Mouse (Mus musculus): ENCODE data around the gene Dnaic1. TPM values are rescaled to one million over a fixed set of nuclear protein-coding genes. Genes with fewer than 3 reads are reported as not detected.

Dnaic1 gene
- total and polyA plus RNA-seq, 3 experiments = 0.34 to 4.1 (median 0.89) TPM

GRCm38 (mm10) chr4:41663614-41664013 is 94.0 kb downstream of the Dnaic1 start:
- Histone ChIP-seq H3K27ac (ENCODE audit: insufficient read depth, low read depth) (no peak overlapping the region), H3K4me2 (ENCODE audit: insufficient read depth, low read depth, poor library complexity, severe bottlenecking) (no peak overlapping the region), H3K9me3 (replicated peaks; ENCODE audit: low read length) (no peaks in the 10 kb centered on the region), H3K4me1 (ENCODE audit: control insufficient read depth in 1 of 2, insufficient read depth in 2 of 2) (peaks cover 7% of the 10 kb centered on the region in 2 experiments), H3K9ac (ENCODE audit: insufficient read depth, low read depth) (no peak overlapping the region), H3K36me3 (replicated peaks in 1 of 2; ENCODE audit: control insufficient read depth in 1 of 2, insufficient read depth in 1 of 2, low read length in 1 of 2) (no peaks in the 10 kb centered on the region), H3K27me3 (replicated peaks) (peaks cover 96% of the 10 kb centered on the region), H3K79me2 (replicated peaks; ENCODE audit: control insufficient read depth, extremely low read depth, insufficient read depth, poor library complexity, severe bottlenecking) (no peaks in the 10 kb centered on the region), H3K4me3 (replicated peaks in 1 of 3; ENCODE audit: low read depth in 2 of 3, low read length in 2 of 3, poor library complexity in 1 of 3) (no peak overlapping the region)
- dilution Hi-C loops (cut with MboI; ENCODE audit: extremely low pct_ligation_motif_present, extremely low pct_unique_long_range_greater_than_20kb, low sequenced_read_pairs) (no loop called here), in situ Hi-C loops (cut with MboI; ENCODE audit: low pct_ligation_motif_present, low pct_unique_long_range_greater_than_20kb, low sequenced_read_pairs) (no loop called here)
- no peak for DNase-seq (ENCODE audit: extremely low read depth)
- no peak for TF ChIP-seq POLR2AphosphoS2 (IDR thresholded peaks at IDR 0.05; ENCODE audit: low read depth, low read length)
- TF ChIP-seq MAFK (IDR thresholded peaks at IDR 0.05; ENCODE audit: insufficient replicate concordance, low read length) = no peak
- no peak for TF ChIP-seq MYC (IDR thresholded peaks at IDR 0.05; ENCODE audit: low read depth, low read length)
- TF ChIP-seq GABPA (IDR thresholded peaks at IDR 0.05; ENCODE audit: insufficient replicate concordance, low read depth, low read length) = no peak
- no peak for TF ChIP-seq CTCF (conservative IDR thresholded peaks at IDR 0.05 in 1 of 2, IDR thresholded peaks at IDR 0.05 in 1 of 2; ENCODE audit: low read depth in 2 of 2, low read length in 2 of 2)
- TF ChIP-seq CHD1 (IDR thresholded peaks at IDR 0.05; ENCODE audit: low read depth, low read length) = no peak
- no peak for TF ChIP-seq USF1 (IDR thresholded peaks at IDR 0.05; ENCODE audit: low read depth, low read length)
- no peak for TF ChIP-seq POLR2A (IDR thresholded peaks at IDR 0.05; ENCODE audit: low read depth, low read length)
- TF ChIP-seq BHLHE40 (IDR thresholded peaks at IDR 0.05; ENCODE audit: low read depth, low read length) = no peak
- no peak for TF ChIP-seq NRF1 (IDR thresholded peaks at IDR 0.05; ENCODE audit: low read depth, low read length)
- TF ChIP-seq PAX5 (IDR thresholded peaks at IDR 0.05; ENCODE audit: low read length) = no peak
- TF ChIP-seq TBP (conservative IDR thresholded peaks at IDR 0.05; ENCODE audit: low read depth, low read length) = no peak
- TF ChIP-seq USF2 (conservative IDR thresholded peaks at IDR 0.05; ENCODE audit: low read depth, low read length) = no peak
- TF ChIP-seq MXI1 (IDR thresholded peaks at IDR 0.05; ENCODE audit: low read depth, low read length) = no peak
- TF ChIP-seq JUND (conservative IDR thresholded peaks at IDR 0.05; ENCODE audit: low read depth, low read length) = no peak
- TF ChIP-seq HCFC1 (IDR thresholded peaks at IDR 0.05; ENCODE audit: low read depth, low read length) = no peak

DNA sequence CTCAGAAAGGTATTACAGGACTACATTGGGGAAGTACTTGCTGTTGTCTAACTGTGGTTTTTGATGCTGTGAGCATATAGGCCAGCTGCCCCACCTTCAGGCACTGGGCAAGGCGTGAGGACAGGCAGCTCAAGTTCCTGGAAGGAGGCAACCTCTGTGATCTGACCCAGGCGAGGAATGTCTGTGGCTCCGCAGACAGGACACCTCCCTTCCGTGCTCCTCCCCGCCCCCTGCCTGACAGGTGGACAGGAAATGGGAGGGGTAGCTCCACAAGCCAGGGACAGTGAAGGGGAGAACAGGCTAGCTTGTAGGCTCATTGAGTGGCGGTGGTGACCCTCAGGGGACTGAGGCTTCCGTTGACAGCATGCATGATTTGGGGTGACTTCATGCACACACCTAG is 95.0 kb downstream of the Dnaic1 start:
- in situ Hi-C loops (cut with MboI; ENCODE audit: low pct_ligation_motif_present, low pct_unique_long_range_greater_than_20kb, low sequenced_read_pairs) (no loop called here), dilution Hi-C loops (cut with MboI; ENCODE audit: extremely low pct_ligation_motif_present, extremely low pct_unique_long_range_greater_than_20kb, low sequenced_read_pairs) (no loop called here)
- H3K9ac ChIP-seq (ENCODE audit: insufficient read depth, low read depth) = no peak overlapping the region
- H3K4me1 ChIP-seq (ENCODE audit: control insufficient read depth in 1 of 2, insufficient read depth in 2 of 2) = peaks cover 7% of the 10 kb centered on the region in 2 experiments
- no peak overlapping the region for H3K4me3 ChIP-seq (replicated peaks in 1 of 3; ENCODE audit: low read depth in 2 of 3, low read length in 2 of 3, poor library complexity in 1 of 3)
- no peaks in the 10 kb centered on the region for H3K79me2 ChIP-seq (replicated peaks; ENCODE audit: control insufficient read depth, extremely low read depth, insufficient read depth, poor library complexity, severe bottlenecking)
- no peak overlapping the region for H3K27ac ChIP-seq (ENCODE audit: insufficient read depth, low read depth)
- no peaks in the 10 kb centered on the region for H3K36me3 ChIP-seq (replicated peaks in 1 of 2; ENCODE audit: control insufficient read depth in 1 of 2, insufficient read depth in 1 of 2, low read length in 1 of 2)
- H3K4me2 ChIP-seq (ENCODE audit: insufficient read depth, low read depth, poor library complexity, severe bottlenecking) = no peak overlapping the region
- no peaks in the 10 kb centered on the region for H3K9me3 ChIP-seq (replicated peaks; ENCODE audit: low read length)
- DNase-seq (ENCODE audit: extremely low read depth) = no peak
- peaks cover 96% of the 10 kb centered on the region for H3K27me3 ChIP-seq (replicated peaks)
- TF ChIP-seq SIN3A (IDR thresholded peaks at IDR 0.05; ENCODE audit: low read length) = no peak
- no peak for TF ChIP-seq MEF2A (IDR thresholded peaks at IDR 0.05; ENCODE audit: borderline replicate concordance, low read depth, low read length)
- no peak for TF ChIP-seq CHD2 (IDR thresholded peaks at IDR 0.05; ENCODE audit: low read length)
- TF ChIP-seq RAD21 (IDR thresholded peaks at IDR 0.05; ENCODE audit: low read depth, low read length) = no peak
- no peak for TF ChIP-seq IRF4 (IDR thresholded peaks at IDR 0.05; ENCODE audit: low read depth, low read length)
- no peak for TF ChIP-seq SMC3 (IDR thresholded peaks at IDR 0.05; ENCODE audit: low read depth, low read length)
- no peak for TF ChIP-seq CHD1 (IDR thresholded peaks at IDR 0.05; ENCODE audit: low read depth, low read length)
- no peak for TF ChIP-seq E2F4 (IDR thresholded peaks at IDR 0.05; ENCODE audit: insufficient replicate concordance, low read depth, low read length)
- TF ChIP-seq ZKSCAN1 (IDR thresholded peaks at IDR 0.05; ENCODE audit: borderline replicate concordance, low read depth, low read length) = no peak
- no peak for TF ChIP-seq MXI1 (IDR thresholded peaks at IDR 0.05; ENCODE audit: low read depth, low read length)
- TF ChIP-seq ZNF384 (IDR thresholded peaks at IDR 0.05; ENCODE audit: low read depth, low read length) = no peak
- TF ChIP-seq MAZ (IDR thresholded peaks at IDR 0.05; ENCODE audit: low read depth, low read length) = no peak
- no peak for TF ChIP-seq TCF12 (IDR thresholded peaks at IDR 0.05; ENCODE audit: low read depth, low read length)
- no peak for TF ChIP-seq GABPA (IDR thresholded peaks at IDR 0.05; ENCODE audit: insufficient replicate concordance, low read depth, low read length)
- TF ChIP-seq BHLHE40 (IDR thresholded peaks at IDR 0.05; ENCODE audit: low read depth, low read length) = no peak
- TF ChIP-seq RCOR1 (conservative IDR thresholded peaks at IDR 0.05; ENCODE audit: low read depth, low read length) = no peak
- no peak for TF ChIP-seq POLR2AphosphoS2 (IDR thresholded peaks at IDR 0.05; ENCODE audit: low read depth, low read length)
- TF ChIP-seq POLR2A (IDR thresholded peaks at IDR 0.05; ENCODE audit: low read depth, low read length) = no peak

Data from CH12.LX (cell line).